Mouse (Mus musculus) embryonic fibroblast, embryonic 13.5 days (primary cell): ENCODE results near the gene 1700014D04Rik. TPM values are rescaled to one million over a fixed set of nuclear protein-coding genes. Genes with fewer than 3 reads are reported as not detected.
"Not testable (repeated sequence)": the region's sequence is repeated elsewhere in the genome, so short reads cannot be mapped to it uniquely, and the experiment has no call there.

Experiments
- H3K27ac ChIP-seq: 2 replicates; pipeline ENCODE4 v1.5.1; 2012; ENCODE audit warnings: low read length, control low read depth, inconsistent platforms; ENCODE audit not compliant: insufficient read depth
- H3K4me1 ChIP-seq: 2 replicates; pipeline ENCODE4 v1.6.1; 2011; ENCODE audit warnings: low read length; ENCODE audit not compliant: control insufficient read depth, insufficient read depth
- H3K4me3 ChIP-seq: 2 replicates; pipeline ENCODE4 v1.5.1; 2011; ENCODE audit warnings: mild to moderate bottlenecking, control low read depth, low read length; ENCODE audit not compliant: insufficient read depth
- CTCF ChIP-seq: IDR thresholded peaks from 2 replicates; pipeline ENCODE4 v1.5.1; 2011; ENCODE audit warnings: mild to moderate bottlenecking, control low read depth, low read length, moderate library complexity, borderline replicate concordance; ENCODE audit not compliant: insufficient read depth
- POLR2A ChIP-seq: IDR thresholded peaks from 2 replicates; pipeline ENCODE4 v1.6.1; 2011; ENCODE audit warnings: low read depth, mild to moderate bottlenecking, control low read depth, low read length, moderate library complexity
- polyA plus RNA-seq: library from polyadenylated mRNA; stranded (reverse); fragments of >200 nt; gene quantifications from 2 replicates; pipeline ENCODE4 v1.2.4, GENCODE M21; 2011; ENCODE audit warnings: low read depth; ENCODE audit not compliant: missing spikeins, insufficient read length

The 1700014D04Rik gene
- not detected in 2 replicates for polyA plus RNA-seq

DNA sequence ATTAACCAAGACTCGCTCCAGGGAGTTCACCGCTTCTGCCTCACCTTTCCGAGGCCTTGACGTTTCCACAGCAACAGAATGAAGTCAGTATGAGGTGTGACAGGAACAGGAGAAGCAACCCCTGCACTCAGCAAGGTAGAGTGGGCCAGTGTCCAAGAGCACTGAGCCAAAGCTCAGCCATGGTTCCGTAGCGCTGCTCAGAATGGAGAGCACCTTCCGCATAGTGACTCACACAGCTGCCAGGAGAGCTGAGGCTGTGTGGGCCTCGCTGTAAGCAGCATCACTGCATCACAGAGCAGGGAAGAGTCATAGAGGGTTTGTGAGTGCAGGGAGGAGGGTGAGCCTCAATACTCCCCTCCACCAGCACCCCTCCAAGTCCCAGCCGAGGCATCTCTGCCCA is at the start of gene 1700014D04Rik:
1700014D04Rik (minus strand) TSS at position 42 of the 400 bp plus-strand sequence.
- no peak for TF ChIP-seq POLR2A
- TF ChIP-seq CTCF: no peak
- Histone ChIP-seq H3K27ac (no peak within 1 kb of the TSS), H3K4me3 (no peak within 1 kb of the TSS)

DNA sequence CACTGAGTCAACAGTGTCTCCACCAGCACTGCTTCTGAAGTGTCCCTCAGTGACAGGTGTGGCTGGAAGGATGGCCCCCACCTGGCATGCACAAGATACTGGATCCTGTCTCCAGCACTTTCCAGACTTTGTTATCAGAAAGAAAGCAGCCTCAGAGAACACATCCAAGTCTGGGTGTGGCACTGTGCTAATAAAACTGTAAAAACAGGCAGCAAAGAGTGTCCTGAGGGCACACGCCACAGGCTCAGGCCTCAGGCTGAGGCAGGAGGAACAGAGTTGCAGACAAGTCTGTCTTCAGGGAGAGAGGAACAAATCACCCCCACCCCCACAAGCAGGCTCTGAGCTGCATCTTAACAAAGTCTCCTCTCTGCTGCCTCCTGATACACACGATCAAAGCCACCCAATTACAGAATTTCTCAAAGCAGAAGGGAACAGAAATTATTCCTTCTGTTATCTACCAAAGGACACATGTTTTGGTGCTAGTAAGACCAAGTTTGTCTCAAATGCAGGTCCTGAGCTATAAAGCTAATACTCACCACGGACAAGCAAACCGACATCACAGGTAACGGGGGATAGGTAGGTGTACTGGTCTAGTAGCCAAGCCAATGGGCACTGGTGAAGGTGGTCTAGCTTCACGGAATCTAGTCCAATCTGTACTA is 49.4 kb upstream of the 1700014D04Rik start:
- TF ChIP-seq CTCF: no peak
- no peak for TF ChIP-seq POLR2A
- Histone ChIP-seq H3K4me1 (no peaks in the 10 kb centered on the region), H3K27ac (no peak overlapping the region), H3K4me3 (no peak overlapping the region)

More for the DNA sequence above, at the start of gene 1700014D04Rik:
- H3K4me1 ChIP-seq: no peaks in the 10 kb centered on the region

DNA sequence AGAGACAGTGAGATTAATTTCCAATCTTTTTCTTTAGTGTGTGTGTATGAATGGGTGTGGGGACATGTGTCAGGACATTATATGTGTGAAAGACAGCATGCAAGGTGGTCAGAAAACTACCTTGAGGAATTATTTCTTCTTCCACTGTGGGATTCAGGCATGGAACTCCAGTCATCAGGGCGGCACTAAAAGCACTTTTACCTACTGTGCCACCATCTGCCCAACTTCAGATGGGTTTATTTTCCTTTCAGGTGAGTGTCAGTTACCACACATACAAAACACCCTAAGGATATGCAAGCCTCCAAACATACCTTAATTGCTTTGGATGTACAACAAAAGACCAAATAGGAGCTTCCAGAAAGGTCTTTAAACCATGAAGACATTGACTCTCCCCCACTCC is 48.2 kb upstream of the 1700014D04Rik start:
- no peak for TF ChIP-seq POLR2A
- TF ChIP-seq CTCF: no peak
- Histone ChIP-seq H3K27ac (no peak overlapping the region), H3K4me3 (no peak overlapping the region), H3K4me1 (no peaks in the 10 kb centered on the region)

DNA sequence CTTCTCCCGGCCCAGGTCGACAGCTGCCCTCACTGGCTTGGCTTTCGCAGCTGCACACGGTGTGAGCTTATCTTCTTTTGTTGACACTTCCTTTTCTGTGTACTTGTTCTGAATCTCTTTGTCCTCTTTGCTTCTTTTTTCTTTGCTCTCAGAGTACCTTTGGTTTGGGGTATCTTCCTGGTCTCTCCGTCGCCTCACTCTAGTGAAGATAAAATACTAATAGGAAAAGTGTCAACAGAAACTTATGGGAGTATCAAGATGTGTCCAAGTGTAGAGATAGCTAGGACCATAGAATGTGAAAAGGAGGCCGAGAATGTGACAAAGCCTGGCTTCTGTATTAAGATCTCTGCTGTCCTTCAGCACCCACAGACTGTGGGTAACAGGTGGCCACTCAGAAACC is 35.6 kb upstream of the 1700014D04Rik start, which contains the start of gene Gm49354:
Gm49354 (minus strand) TSS at position 101 of the 400 bp plus-strand sequence.
- Histone ChIP-seq H3K4me3 (no peak within 1 kb of the TSS), H3K4me1 (no peaks in the 10 kb centered on the region), H3K27ac (no peak within 1 kb of the TSS)
- TF ChIP-seq POLR2A: no peak
- TF ChIP-seq CTCF: no peak

DNA sequence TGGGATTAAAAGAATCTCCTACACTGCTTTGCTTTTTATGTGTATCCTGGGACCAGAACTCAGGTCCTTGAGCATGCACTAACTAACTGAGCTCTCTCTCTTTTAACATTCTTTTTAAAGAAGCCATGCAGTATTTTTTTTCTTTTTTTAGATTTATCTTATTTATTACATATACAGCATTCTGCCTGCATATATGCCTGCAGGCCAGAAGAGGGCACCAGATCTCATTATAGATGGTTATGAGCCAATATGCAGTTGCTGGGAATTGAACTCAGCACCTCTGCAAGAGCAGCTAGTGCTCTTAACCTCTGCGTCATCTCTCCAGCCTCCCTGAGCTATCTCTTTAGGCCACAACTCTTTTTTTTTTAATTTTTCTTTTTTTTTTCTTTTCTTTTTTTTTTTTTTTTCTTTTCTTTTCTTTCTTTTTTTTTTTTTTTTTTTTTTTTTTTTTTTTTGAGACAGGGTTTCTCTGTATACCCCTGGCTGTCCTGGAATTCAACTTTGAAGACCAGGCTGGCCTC is 33.3 kb upstream of the 1700014D04Rik start:
- H3K4me3 ChIP-seq, H3K4me1 ChIP-seq, H3K27ac ChIP-seq: not testable (repeated sequence)

DNA sequence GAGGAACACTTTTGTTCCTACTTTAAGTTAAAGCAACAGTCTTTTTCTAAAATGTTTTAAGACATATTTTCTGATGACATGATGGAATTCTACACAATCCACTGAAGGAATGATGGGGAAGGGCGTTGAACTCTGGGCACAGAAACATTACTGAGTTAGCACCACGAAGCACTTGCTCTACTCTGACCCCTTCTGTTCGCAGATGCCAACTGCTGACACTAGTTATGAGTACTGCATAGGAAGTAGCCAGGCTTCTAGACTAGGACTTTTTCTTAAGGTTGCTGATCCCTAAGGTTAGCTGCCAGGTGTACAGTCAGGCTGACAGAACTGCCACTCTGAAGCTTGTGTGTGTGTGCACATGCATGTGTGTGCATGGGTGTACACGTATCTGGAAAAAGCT is 32.7 kb upstream of the 1700014D04Rik start:
- no peak for TF ChIP-seq CTCF
- TF ChIP-seq POLR2A: no peak
- no peak overlapping the region for H3K27ac ChIP-seq
- no peaks in the 10 kb centered on the region for H3K4me1 ChIP-seq
- H3K4me3 ChIP-seq: no peak overlapping the region

DNA sequence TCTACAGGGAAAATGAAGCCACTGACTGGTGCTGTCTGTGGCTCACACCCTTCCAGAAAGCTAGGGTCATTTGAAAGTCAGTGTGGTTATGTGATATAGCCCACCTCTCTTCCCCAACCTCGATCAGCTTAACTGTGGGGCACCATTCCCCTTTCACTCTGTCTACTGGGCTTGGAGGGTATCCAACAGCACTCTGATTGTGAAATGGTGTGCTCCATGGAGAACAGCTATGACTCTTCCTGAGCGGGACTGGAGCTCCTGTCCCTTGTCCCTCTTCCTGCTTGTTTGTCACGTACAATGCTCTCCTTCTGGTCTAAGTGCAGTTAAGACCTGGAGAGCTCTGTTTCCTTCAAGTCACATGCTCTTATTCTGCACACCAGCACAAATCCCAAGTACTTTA is 28.6 kb upstream of the 1700014D04Rik start:
- TF ChIP-seq POLR2A (no peak), CTCF (no peak)
- Histone ChIP-seq H3K4me3 (no peak overlapping the region), H3K4me1 (peaks cover 2% of the 10 kb centered on the region; the same call in 1 of the 2 replicates), H3K27ac (no peak overlapping the region)

DNA sequence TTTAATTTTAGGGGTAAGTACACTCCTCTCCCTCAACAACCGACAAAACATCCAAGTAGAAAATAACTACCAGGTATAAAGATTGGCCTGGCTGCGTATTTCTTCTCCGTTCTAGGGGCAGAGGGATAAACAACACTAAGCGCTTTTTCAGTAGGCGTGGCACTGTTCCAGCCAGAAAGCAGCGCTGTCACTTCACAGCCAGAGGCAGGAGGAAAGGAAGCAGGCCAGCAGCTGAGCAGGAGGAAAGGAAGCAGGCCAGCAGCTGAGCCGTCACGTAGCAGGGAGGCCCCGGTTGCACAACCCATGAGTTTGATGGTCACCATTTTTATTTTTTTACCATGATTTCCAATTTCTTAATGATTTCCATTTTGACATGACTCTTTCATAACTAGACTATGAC is 24.7 kb upstream of the 1700014D04Rik start:
- peaks cover 5% of the 10 kb centered on the region for H3K4me1 ChIP-seq
- peak overlapping the region; percentile 90; the same call in 1 of the 2 replicates for H3K27ac ChIP-seq
- H3K4me3 ChIP-seq: no peak overlapping the region
- TF ChIP-seq POLR2A (0 out of 2 replicates have a peak, but pooled peaks have one; percentile 12), CTCF (no peak)

DNA sequence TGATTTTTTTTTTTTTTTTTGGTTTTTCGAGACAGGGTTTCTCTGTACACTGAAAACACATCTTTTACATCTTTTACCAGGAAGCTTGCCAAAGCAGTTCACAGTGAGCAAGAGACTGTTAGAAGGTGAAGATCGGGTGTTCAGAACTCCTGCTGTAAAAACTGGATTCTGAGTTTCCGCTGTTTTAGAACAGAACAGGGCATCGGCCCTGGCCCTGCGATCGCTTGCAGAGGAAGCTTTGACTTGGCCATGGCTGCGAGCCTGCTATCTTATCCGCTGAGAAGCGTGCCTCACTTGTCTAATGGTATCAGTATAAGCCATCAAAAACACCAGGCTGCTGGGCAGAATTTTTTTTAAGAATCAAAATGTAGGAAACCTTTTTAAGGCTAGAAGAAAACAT is 24.3 kb upstream of the 1700014D04Rik start:
- H3K27ac ChIP-seq: peak overlapping the region; percentile 90; the same call in 1 of the 2 replicates
- H3K4me3 ChIP-seq: no peak overlapping the region
- peaks cover 5% of the 10 kb centered on the region for H3K4me1 ChIP-seq
- TF ChIP-seq CTCF: no peak
- no peak for TF ChIP-seq POLR2A

DNA sequence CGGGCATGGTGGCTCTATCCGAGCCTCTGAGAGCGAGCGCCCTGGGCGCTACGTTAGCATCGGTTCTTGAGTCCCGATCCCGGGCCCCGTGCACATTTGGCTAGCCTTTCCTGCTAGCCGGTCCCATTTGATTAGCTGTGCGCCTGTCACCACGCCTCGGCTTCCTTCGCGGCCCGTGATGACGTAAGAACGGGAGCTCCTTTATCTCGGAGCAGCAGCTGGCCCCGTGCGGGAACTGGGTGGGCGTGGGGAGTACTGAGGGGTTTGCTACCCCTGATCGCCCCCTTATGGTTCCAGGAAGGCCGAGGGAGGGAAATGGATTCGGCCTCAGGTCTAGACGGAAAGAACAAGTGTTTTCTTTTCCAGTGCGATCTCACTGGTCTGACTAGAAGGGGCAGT is 23.6 kb upstream of the 1700014D04Rik start:
- H3K27ac ChIP-seq: peak overlapping the region; percentile 90
- H3K4me3 ChIP-seq: peak overlapping the region; percentile 63
- H3K4me1 ChIP-seq: peaks cover 5% of the 10 kb centered on the region
- no peak for TF ChIP-seq CTCF
